Mouse (Mus musculus): ENCODE measurements around the gene Zfp473. TPM values are rescaled to one million over a fixed set of nuclear protein-coding genes. Genes with fewer than 3 reads are reported as not detected.
A peak's percentile ranks its signal among the peaks of the same experiment; 100 is the strongest.
"Not testable (repeated sequence)": the region's sequence is repeated elsewhere in the genome, so short reads cannot be mapped to it uniquely, and the experiment has no call there.

The Zfp473 gene
- polyA plus RNA-seq, 1 experiment from 2014 or later: 0.38 TPM

- H3K27me3 ChIP-seq (replicated peaks; ENCODE audit: insufficient read depth, low read length): no peaks in the 10 kb centered on the region
- no peak overlapping the region for H3K4me2 ChIP-seq (replicated peaks; ENCODE audit: low read depth, low read length)
- no peak overlapping the region for H3K27ac ChIP-seq (ENCODE audit: low read length)
- H3K36me3 ChIP-seq (ENCODE audit: insufficient read depth, low read length): no peaks in the 10 kb centered on the region
- WGBS: 41% methylated on average over 5 of the region's 5 CpGs
- no peak overlapping the region for H3K9ac ChIP-seq (replicated peaks; ENCODE audit: low read depth)
- ATAC-seq: no peak
- H3K9me3 ChIP-seq (ENCODE audit: low read length): no peaks in the 10 kb centered on the region
- TF ChIP-seq EP300 (IDR thresholded peaks at IDR 0.05) (no peak), CTCF (IDR thresholded peaks at IDR 0.05) (no peak)
- no peaks in the 10 kb centered on the region for H3K4me1 ChIP-seq (ENCODE audit: insufficient read depth, low read depth, low read length)
- H3K4me3 ChIP-seq (ENCODE audit: low read depth, low read length): no peak overlapping the region
- DNase-seq (ENCODE audit: low spot score): no peak
Measured at GRCm38 (mm10) chr7:44727151-44727550, 23.7 kb downstream of the Zfp473 start.

DNA sequence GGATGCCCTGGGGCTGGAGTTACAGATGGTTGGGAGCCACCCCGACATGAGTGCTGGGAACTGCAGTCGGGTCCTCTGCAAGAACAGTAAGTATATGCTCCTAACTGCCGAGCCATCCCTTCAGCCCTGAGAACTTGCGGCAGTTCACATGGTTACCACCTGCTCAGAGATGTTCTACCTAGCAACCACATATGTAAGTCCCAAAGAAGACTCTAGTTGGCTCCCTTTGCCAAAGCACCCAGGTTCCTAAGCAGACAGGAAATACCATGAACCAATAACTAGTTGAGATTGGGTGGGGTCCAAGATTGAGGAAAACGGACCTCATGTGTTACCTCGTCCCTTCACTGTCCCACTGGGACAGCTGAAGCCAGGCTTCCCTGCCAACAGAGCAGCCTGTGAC lies 24.5 kb downstream of the Zfp473 start:
- Histone ChIP-seq H3K9ac (replicated peaks; ENCODE audit: low read depth) (no peak overlapping the region), H3K4me3 (ENCODE audit: low read depth, low read length) (no peak overlapping the region), H3K27me3 (replicated peaks; ENCODE audit: insufficient read depth, low read length) (no peaks in the 10 kb centered on the region), H3K27ac (ENCODE audit: low read length) (no peak overlapping the region), H3K4me2 (replicated peaks; ENCODE audit: low read depth, low read length) (no peak overlapping the region), H3K36me3 (ENCODE audit: insufficient read depth, low read length) (no peaks in the 10 kb centered on the region), H3K9me3 (ENCODE audit: low read length) (no peaks in the 10 kb centered on the region), H3K4me1 (ENCODE audit: insufficient read depth, low read depth, low read length) (no peaks in the 10 kb centered on the region)
- DNase-seq (ENCODE audit: low spot score) (peak; percentile 45), ATAC-seq (no peak)
- 53% methylated on average over 6 of the region's 6 CpGs for WGBS
- TF ChIP-seq EP300 (IDR thresholded peaks at IDR 0.05): no peak
- TF ChIP-seq CTCF (IDR thresholded peaks at IDR 0.05): no peak

GRCm38 (mm10) chr7:44724316-44724715 lies 26.5 kb downstream of the Zfp473 start:
- ATAC-seq: no peak
- Histone ChIP-seq H3K4me3 (ENCODE audit: low read depth, low read length) (no peak overlapping the region), H3K36me3 (ENCODE audit: insufficient read depth, low read length) (no peaks in the 10 kb centered on the region), H3K4me1 (ENCODE audit: insufficient read depth, low read depth, low read length) (no peaks in the 10 kb centered on the region), H3K9ac (replicated peaks; ENCODE audit: low read depth) (no peak overlapping the region), H3K27me3 (replicated peaks; ENCODE audit: insufficient read depth, low read length) (no peaks in the 10 kb centered on the region), H3K9me3 (ENCODE audit: low read length) (no peaks in the 10 kb centered on the region), H3K27ac (ENCODE audit: low read length) (no peak overlapping the region), H3K4me2 (replicated peaks; ENCODE audit: low read depth, low read length) (no peak overlapping the region)
- peak; percentile 54 for TF ChIP-seq CTCF (IDR thresholded peaks at IDR 0.05)
- no peak for TF ChIP-seq EP300 (IDR thresholded peaks at IDR 0.05)
- no peak for DNase-seq (ENCODE audit: low spot score)
- WGBS: 25% methylated on average over 7 of the region's 7 CpGs

- Histone ChIP-seq H3K9ac (replicated peaks; ENCODE audit: low read depth) (no peak overlapping the region), H3K4me1 (ENCODE audit: insufficient read depth, low read depth, low read length) (no peaks in the 10 kb centered on the region), H3K27ac (ENCODE audit: low read length) (no peak overlapping the region), H3K4me2 (replicated peaks; ENCODE audit: low read depth, low read length) (no peak overlapping the region), H3K27me3 (replicated peaks; ENCODE audit: insufficient read depth, low read length) (no peaks in the 10 kb centered on the region), H3K36me3 (ENCODE audit: insufficient read depth, low read length) (no peaks in the 10 kb centered on the region), H3K9me3 (ENCODE audit: low read length) (no peaks in the 10 kb centered on the region), H3K4me3 (ENCODE audit: low read depth, low read length) (no peak overlapping the region)
- DNase-seq (ENCODE audit: low spot score) (no peak), ATAC-seq (no peak)
- WGBS: 34% methylated on average over 5 of the region's 5 CpGs
- no peak for TF ChIP-seq EP300 (IDR thresholded peaks at IDR 0.05)
- TF ChIP-seq CTCF (IDR thresholded peaks at IDR 0.05): no peak
Measured at GRCm38 (mm10) chr7:44722058-44722457, 28.8 kb downstream of the Zfp473 start.

GRCm38 (mm10) chr7:44709881-44710280 lies 41.0 kb downstream of the Zfp473 start:
- H3K4me2 ChIP-seq (replicated peaks; ENCODE audit: low read depth, low read length): no peak overlapping the region
- no peak for ATAC-seq
- no peaks in the 10 kb centered on the region for H3K9me3 ChIP-seq (ENCODE audit: low read length)
- no peak for DNase-seq (ENCODE audit: low spot score)
- no peaks in the 10 kb centered on the region for H3K4me1 ChIP-seq (ENCODE audit: insufficient read depth, low read depth, low read length)
- no peaks in the 10 kb centered on the region for H3K27me3 ChIP-seq (replicated peaks; ENCODE audit: insufficient read depth, low read length)
- H3K36me3 ChIP-seq (ENCODE audit: insufficient read depth, low read length): no peaks in the 10 kb centered on the region
- TF ChIP-seq CTCF (IDR thresholded peaks at IDR 0.05) (peak; percentile 10; the same call in 1 of the 2 replicates), EP300 (IDR thresholded peaks at IDR 0.05) (no peak)
- H3K27ac ChIP-seq (ENCODE audit: low read length): no peak overlapping the region
- WGBS: 69% methylated on average over 5 of the region's 5 CpGs
- H3K9ac ChIP-seq (replicated peaks; ENCODE audit: low read depth): no peak overlapping the region
- H3K4me3 ChIP-seq (ENCODE audit: low read depth, low read length): no peak overlapping the region

DNA sequence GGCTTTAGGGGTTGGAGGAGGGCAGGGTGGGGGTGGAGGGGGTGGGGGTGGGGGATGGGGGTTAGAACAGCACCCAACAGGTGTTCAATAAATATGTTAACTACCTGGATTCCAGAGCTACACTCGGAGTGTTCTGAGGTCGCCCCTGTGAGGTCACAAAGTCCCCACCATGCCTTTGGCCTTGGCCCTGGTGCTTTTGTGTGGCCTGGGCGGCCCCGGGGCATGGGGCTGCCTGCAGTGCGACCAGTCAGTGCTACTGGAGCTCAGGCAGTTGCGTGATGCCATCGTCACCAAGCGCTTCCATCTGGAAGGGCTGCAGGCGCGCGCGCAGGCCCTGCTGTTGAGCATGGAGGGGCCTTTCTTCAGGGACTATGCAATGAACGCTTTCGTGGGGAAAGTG lies 42.3 kb downstream of the Zfp473 start, which contains the start of gene Izumo2:
Gene Izumo2, plus strand, starts transcription at position 169 of the 400 bp plus-strand sequence.
- Histone ChIP-seq H3K27ac (ENCODE audit: low read length) (no peak within 1 kb of the TSS), H3K4me1 (ENCODE audit: insufficient read depth, low read depth, low read length) (no peaks in the 10 kb centered on the region), H3K9ac (replicated peaks; ENCODE audit: low read depth) (no peak within 1 kb of the TSS), H3K36me3 (ENCODE audit: insufficient read depth, low read length) (no peaks in the 10 kb centered on the region), H3K4me3 (ENCODE audit: low read depth, low read length) (no peak within 1 kb of the TSS), H3K27me3 (replicated peaks; ENCODE audit: insufficient read depth, low read length) (no peaks in the 10 kb centered on the region), H3K4me2 (replicated peaks; ENCODE audit: low read depth, low read length) (no peak within 1 kb of the TSS), H3K9me3 (ENCODE audit: low read length) (no peaks in the 10 kb centered on the region)
- TF ChIP-seq CTCF (IDR thresholded peaks at IDR 0.05) (no peak), EP300 (IDR thresholded peaks at IDR 0.05) (no peak)
- DNase-seq (ENCODE audit: low spot score): no peak
- 71% methylated on average over 14 of the region's 14 CpGs for WGBS
- ATAC-seq: no peak

- H3K4me1 ChIP-seq (ENCODE audit: insufficient read depth, low read depth, low read length); H3K27me3 ChIP-seq (replicated peaks; ENCODE audit: insufficient read depth, low read length); H3K4me3 ChIP-seq (ENCODE audit: low read depth, low read length); ATAC-seq; H3K27ac ChIP-seq (ENCODE audit: low read length); H3K36me3 ChIP-seq (ENCODE audit: insufficient read depth, low read length); H3K9me3 ChIP-seq (ENCODE audit: low read length); H3K9ac ChIP-seq (replicated peaks; ENCODE audit: low read depth); H3K4me2 ChIP-seq (replicated peaks; ENCODE audit: low read depth, low read length); DNase-seq (ENCODE audit: low spot score): not testable (repeated sequence)
- WGBS: 81% methylated on average over 5 of the region's 6 CpGs
Measured at GRCm38 (mm10) chr7:44708093-44708492, 42.8 kb downstream of the Zfp473 start.
